Comparison of ENCODE assay signal across 10 mouse cellular contexts in genomic region chr9:79976789-79977188, GRCm38 (mm10). TPM values are rescaled to one million over a fixed set of nuclear protein-coding genes. Genes with fewer than 3 reads are reported as not detected.
DNase-seq lines count a peak whose midpoint lies in the region; ATAC-seq lines count a peak whose summit lies in the region.
"Had no signal": no experiment of that assay in that cellular context is flagged by ENCODE, and none has a peak within 500 bp of the region (broad histone marks: within the 10 kb centered on the region; RNA-seq: fewer than 3 reads in every experiment).

No protein-coding gene starts in this region.

- 61% methylated on average over 8 of the region's 8 CpGs for WGBS in kidney, embryonic 15.5 days

- H3K27me3 ChIP-seq in kidney, embryonic 15.5 days, result no peaks in the 10 kb centered on the region

- H3K9me3 ChIP-seq in kidney, embryonic 15.5 days (replicated peaks), result no peaks in the 10 kb centered on the region

- peaks cover 9% of the 10 kb centered on the region; the same call in 1 of the 2 replicates for H3K4me1 ChIP-seq in kidney, embryonic 15.5 days

- peak overlapping the region; percentile 20 for H3K4me3 ChIP-seq in kidney, embryonic 15.5 days (replicated peaks)

- DNase-seq in kidney, postnatal 14 days, result no peak
- DNase-seq in MN1 (ENCODE audit: low spot score), result peak; percentile 26
- peak; percentile 45 for DNase-seq in adrenal gland, postnatal 25 days
- DNase-seq in heart, postnatal 4 days, result peak; percentile 48
- DNase-seq in yolk sac, embryonic 10.5 days (ENCODE audit: low spot score), result no peak
- DNase-seq in embryo, embryonic 10.5 days (ENCODE audit: low spot score), result no peak
- no peak for DNase-seq in thymus, postnatal 14 days
- DNase-seq: right cerebral cortex, postnatal 14 days had no signal

- no peak for ATAC-seq in kidney, embryonic 15.5 days (replicated peaks; ENCODE audit: low FRiP score)
- ATAC-seq: midbrain, embryonic 16.5 days had no signal

- no peaks in the 10 kb centered on the region for H3K36me3 ChIP-seq in kidney, embryonic 15.5 days

- H3K27ac ChIP-seq in kidney, embryonic 15.5 days, result no peak overlapping the region

- H3K4me2 ChIP-seq in kidney, embryonic 15.5 days, result peak overlapping the region; percentile 68

- no peak overlapping the region for H3K9ac ChIP-seq in kidney, embryonic 15.5 days

RNA-seq across cellular contexts. Expression of gene Filip1, which starts 35.9 kb away (rescaled TPM):
- polyA plus RNA-seq in kidney, embryonic 15.5 days (2015; fragmentation: Nextera tagmentation; extraction: Ambion mirVana), result 5.8 and 6.5 TPM in 2 replicates
- total RNA-seq in adrenal gland, postnatal 25 days (2021), result 108 and 113 TPM in 2 replicates
- 100 to 1,000 TPM; 101 to 114 TPM for total RNA-seq in heart, postnatal 4 days (2021)

Comparison
In these comparisons a context has a peak if more than half of its experiments do, and no peak if none do; other contexts are left out.
1. DNase-seq: peak in MN1 (single experiment), adrenal gland, postnatal 25 days (single experiment) and heart, postnatal 4 days (single experiment); none in kidney, postnatal 14 days (single experiment), yolk sac, embryonic 10.5 days (single experiment), embryo, embryonic 10.5 days (single experiment) and thymus, postnatal 14 days (single experiment).